Mouse (Mus musculus) MEL (cell line): Measurements from ENCODE around the gene Krt13. TPM values are rescaled to one million over a fixed set of nuclear protein-coding genes. Genes with fewer than 3 reads are reported as not detected.

ENCODE experiments used
- DNase-seq: peaks from one replicate; pipeline ENCODE4 v3.0.0; 2011; ENCODE audit warnings: low read depth, low spot score
- H3K27ac ChIP-seq: 2 replicates; pipeline ENCODE4 v1.5.1; 2012; ENCODE audit warnings: low read depth, mild to moderate bottlenecking, control low read depth, low read length, moderate library complexity; ENCODE audit not compliant: control insufficient read depth
- H3K27me3 ChIP-seq, 2 experiments: fragments of 150-350 bp in 1 of 2; sonication (generic) in 1 of 2; 2 replicates each; pipeline ENCODE4 v1.6.1; 2012; ENCODE audit warnings: low read length in 2 of 2, mild to moderate bottlenecking in 2 of 2, improper control_type of control experiment in 1 of 2, moderate library complexity in 1 of 2; ENCODE audit not compliant: insufficient read depth in 2 of 2, control insufficient read depth in 1 of 2
- H3K36me3 ChIP-seq, 2 experiments: 2 replicates each; pipeline ENCODE4 v1.6.1; 2012 to 2014; ENCODE audit warnings: low read length in 2 of 2, improper control_type of control experiment in 1 of 2, inconsistent platforms in 1 of 2, mild to moderate bottlenecking in 1 of 2; ENCODE audit not compliant: insufficient read depth in 2 of 2, control insufficient read depth in 1 of 2
- H3K4me1 ChIP-seq, 2 experiments: fragments of 150-350 bp in 1 of 2; sonication (generic) in 1 of 2; 2 replicates each; pipeline ENCODE4 v1.6.1; 2012; ENCODE audit warnings: low read length in 2 of 2, improper control_type of control experiment in 1 of 2, mild to moderate bottlenecking in 1 of 2; ENCODE audit not compliant: insufficient read depth in 2 of 2, control insufficient read depth in 1 of 2
- H3K4me3 ChIP-seq, 2 experiments: fragments of 150-350 bp in 1 of 2; sonication (generic) in 1 of 2; 2 replicates each; pipeline ENCODE4 v1.5.1; 2012; ENCODE audit warnings: low read depth in 2 of 2, low read length in 2 of 2, mild to moderate bottlenecking in 2 of 2, moderate library complexity in 2 of 2, control low read depth in 1 of 2, improper control_type of control experiment in 1 of 2; ENCODE audit not compliant: control insufficient read depth in 1 of 2, insufficient read depth in 1 of 2
- H3K79me2 ChIP-seq: 2 replicates; pipeline ENCODE4 v1.6.1; 2012; ENCODE audit warnings: mild to moderate bottlenecking, low read length, moderate library complexity; ENCODE audit not compliant: control insufficient read depth, poor library complexity, insufficient read depth
- H3K9ac ChIP-seq: 2 replicates; pipeline ENCODE4 v1.6.1; 2012; ENCODE audit warnings: low read depth, mild to moderate bottlenecking, control low read depth, low read length, moderate library complexity; ENCODE audit not compliant: control insufficient read depth, poor library complexity, severe bottlenecking
- H3K9me3 ChIP-seq: fragments of 150-350 bp; sonication (generic); replicated peaks from 2 replicates; pipeline ENCODE4 v1.6.1; 2012; ENCODE audit warnings: mild to moderate bottlenecking, low read length, improper control_type of control experiment, moderate library complexity; ENCODE audit not compliant: insufficient read depth
- E2F4 ChIP-seq: IDR thresholded peaks from 2 replicates; pipeline ENCODE4 v1.6.1; 2011; ENCODE audit warnings: low read depth, low read length, improper control_type of control experiment, borderline replicate concordance
- ELF1 ChIP-seq: IDR thresholded peaks from 2 replicates; pipeline ENCODE4 v1.6.1; 2014; ENCODE audit warnings: low read depth, mild to moderate bottlenecking, inconsistent platforms, low read length, improper control_type of control experiment, moderate library complexity
- GABPA ChIP-seq: IDR thresholded peaks from 2 replicates; pipeline ENCODE4 v1.6.1; 2012; ENCODE audit warnings: low read depth, mild to moderate bottlenecking, inconsistent platforms, low read length, improper control_type of control experiment, moderate library complexity
- GATA1 ChIP-seq: IDR thresholded peaks from 2 replicates; pipeline ENCODE4 v1.6.1; 2011; ENCODE audit warnings: low read depth, low read length, improper control_type of control experiment
- KAT2A ChIP-seq: conservative IDR thresholded peaks from 2 replicates; pipeline ENCODE4 v1.6.1; 2012; ENCODE audit warnings: low read depth, low read length, improper control_type of control experiment, inconsistent platforms
- MAX ChIP-seq: IDR thresholded peaks from 2 replicates; pipeline ENCODE4 v1.6.1; 2011; ENCODE audit warnings: low read length, improper control_type of control experiment
- MAZ ChIP-seq: IDR thresholded peaks from 2 replicates; pipeline ENCODE4 v1.6.1; 2012; ENCODE audit warnings: low read depth, mild to moderate bottlenecking, inconsistent platforms, low read length, improper control_type of control experiment
- MEF2A ChIP-seq: IDR thresholded peaks from 2 replicates; pipeline ENCODE4 v1.6.1; 2014; ENCODE audit warnings: low read depth, mild to moderate bottlenecking, inconsistent platforms, low read length, improper control_type of control experiment; ENCODE audit not compliant: poor library complexity, insufficient replicate concordance, severe bottlenecking; ENCODE audit errors: extremely low read depth
- MYB ChIP-seq: IDR thresholded peaks from 2 replicates; pipeline ENCODE4 v1.6.1; 2011; ENCODE audit warnings: mild to moderate bottlenecking, low read depth, low read length, improper control_type of control experiment
- NELFE ChIP-seq: IDR thresholded peaks from 2 replicates; pipeline ENCODE4 v1.6.1; 2011; ENCODE audit warnings: low read depth, low read length, improper control_type of control experiment
- NRF1 ChIP-seq: IDR thresholded peaks from 2 replicates; pipeline ENCODE4 v1.6.1; 2014; ENCODE audit warnings: low read depth, mild to moderate bottlenecking, inconsistent platforms, low read length, improper control_type of control experiment, moderate library complexity; ENCODE audit not compliant: poor library complexity, insufficient read depth, severe bottlenecking
- POLR2A ChIP-seq, 2 experiments: IDR thresholded peaks; 2 replicates each; pipeline ENCODE4 v1.6.1; 2011 to 2012; ENCODE audit warnings: low read length in 2 of 2, mild to moderate bottlenecking in 2 of 2, control low read depth in 1 of 2, improper control_type of control experiment in 1 of 2, low read depth in 1 of 2, moderate library complexity in 1 of 2; ENCODE audit not compliant: control insufficient read depth in 1 of 2, insufficient read depth in 1 of 2, poor library complexity in 1 of 2
- POLR2AphosphoS2 ChIP-seq: IDR thresholded peaks from 2 replicates; pipeline ENCODE4 v1.6.1; 2011; ENCODE audit warnings: low read length, improper control_type of control experiment
- POLR2AphosphoS5 ChIP-seq: IDR thresholded peaks from 2 replicates; pipeline ENCODE4 v1.6.1; 2012; ENCODE audit warnings: low read depth, borderline replicate concordance, mild to moderate bottlenecking, inconsistent platforms, low read length, moderate library complexity, mixed read lengths
- RAD21 ChIP-seq: IDR thresholded peaks from 2 replicates; pipeline ENCODE4 v1.6.1; 2011; ENCODE audit warnings: mild to moderate bottlenecking, low read depth, low read length, improper control_type of control experiment
- RCOR1 ChIP-seq: IDR thresholded peaks from 2 replicates; pipeline ENCODE4 v1.6.1; 2012; ENCODE audit warnings: low read depth, mild to moderate bottlenecking, inconsistent platforms, low read length, improper control_type of control experiment
- TAL1 ChIP-seq: IDR thresholded peaks from 2 replicates; pipeline ENCODE4 v1.6.1; 2012; ENCODE audit warnings: mild to moderate bottlenecking, inconsistent platforms, low read length, moderate library complexity, mixed read lengths
- TCF12 ChIP-seq: IDR thresholded peaks from 2 replicates; pipeline ENCODE4 v1.6.1; 2014; ENCODE audit warnings: low read depth, mild to moderate bottlenecking, inconsistent platforms, low read length, improper control_type of control experiment, moderate library complexity
- UBTF ChIP-seq: IDR thresholded peaks from 2 replicates; pipeline ENCODE4 v1.6.1; 2012; ENCODE audit warnings: low read depth, mild to moderate bottlenecking, inconsistent platforms, low read length, improper control_type of control experiment, moderate library complexity, borderline replicate concordance; ENCODE audit not compliant: insufficient read depth
- USF2 ChIP-seq, 2 experiments: IDR thresholded peaks; 2 replicates each; pipeline ENCODE4 v1.6.1; 2011 to 2012; ENCODE audit warnings: improper control_type of control experiment in 2 of 2, low read length in 2 of 2, borderline replicate concordance in 1 of 2, inconsistent platforms in 1 of 2, low read depth in 1 of 2, mild to moderate bottlenecking in 1 of 2; ENCODE audit not compliant: insufficient read depth in 1 of 2
- polyA plus RNA-seq, 2 experiments: library from polyadenylated mRNA; stranded (reverse) in 1 of 2; unstranded in 1 of 2; fragments of >175 nt in 1 of 2; fragments of >200 nt in 1 of 2; gene quantifications; 2 replicates each; pipeline versions ENCODE4 v1.2.1 to v1.2.4; 2012; ENCODE audit warnings: low replicate concordance in 2 of 2, low read depth in 1 of 2; ENCODE audit not compliant: insufficient read length in 2 of 2, insufficient read depth in 1 of 2, missing spikeins in 1 of 2
- total RNA-seq: library from RNA; depleted of rRNA; stranded (reverse); fragments of 300-350 nt; gene quantifications from 2 replicates; pipeline ENCODE4 v1.2.3, GENCODE M21; 2012

Krt13 gene
- total and polyA plus RNA-seq, 3 experiments: not detected

- no peaks in the 10 kb centered on the region for H3K4me1 ChIP-seq
- H3K27ac ChIP-seq: no peak within 1 kb of the TSS
- H3K79me2 ChIP-seq: no peaks in the 10 kb centered on the region
- no peaks in the 10 kb centered on the region for H3K27me3 ChIP-seq
- no peaks in the 10 kb centered on the region for H3K36me3 ChIP-seq
- H3K9me3 ChIP-seq: no peaks in the 10 kb centered on the region
- H3K4me3 ChIP-seq: no peak within 1 kb of the TSS
- H3K9ac ChIP-seq: no peak within 1 kb of the TSS
- TF ChIP-seq E2F4 (no peak), RAD21 (no peak), GATA1 (no peak), MYB (no peak), POLR2AphosphoS5 (no peak), GABPA (no peak), MEF2A (no peak), NRF1 (no peak), MAZ (no peak)
- no peak for DNase-seq
Observed at GRCm38 (mm10) chr11:100096141-100096540, 25.2 kb downstream of the Krt13 start, which contains the start of gene Krt35. TSS of gene Krt35 (minus strand) at chr11:100096241.

DNA sequence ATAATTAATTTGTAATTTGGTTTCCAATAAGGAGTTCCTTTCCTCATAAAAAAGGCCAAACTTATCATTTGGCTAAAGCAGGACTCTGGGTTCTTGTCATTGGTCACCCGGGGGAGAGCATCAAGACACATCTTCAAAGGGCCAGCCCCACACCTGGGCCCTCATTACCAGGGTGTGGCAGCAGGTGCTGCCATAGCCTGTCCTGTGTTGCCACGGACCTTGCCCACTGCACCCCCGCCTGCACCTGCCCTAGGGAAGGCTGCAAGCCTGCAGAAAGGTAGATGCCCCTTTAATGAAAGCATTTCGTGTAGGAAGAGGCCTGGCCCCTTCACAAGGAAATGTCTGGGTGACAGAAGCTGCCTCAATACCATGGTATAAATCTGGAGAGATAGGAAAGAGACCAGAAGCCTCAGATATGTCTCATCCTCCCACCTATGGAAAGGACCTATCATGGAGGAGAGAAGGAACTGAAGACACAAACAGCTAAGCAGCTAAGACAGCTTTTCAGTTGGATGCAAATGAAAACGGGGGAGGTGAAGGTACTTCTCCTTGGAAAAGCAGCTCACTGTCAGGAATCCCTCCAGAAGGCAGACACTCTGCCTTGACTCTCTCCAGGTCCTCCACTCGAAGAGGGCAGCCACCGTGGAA is 32.9 kb downstream of the Krt13 start:
- no peak for DNase-seq
- Histone ChIP-seq H3K9me3 (no peaks in the 10 kb centered on the region), H3K9ac (no peak overlapping the region), H3K27ac (no peak overlapping the region), H3K79me2 (no peaks in the 10 kb centered on the region), H3K4me1 (no peaks in the 10 kb centered on the region), H3K36me3 (no peaks in the 10 kb centered on the region), H3K27me3 (no peaks in the 10 kb centered on the region), H3K4me3 (no peak overlapping the region)
- no peak for TF ChIP-seq TAL1
- TF ChIP-seq UBTF: no peak
- TF ChIP-seq MAZ: no peak
- TF ChIP-seq RCOR1: no peak
- TF ChIP-seq POLR2AphosphoS2: no peak
- TF ChIP-seq ELF1: no peak
- TF ChIP-seq NRF1: no peak
- no peak for TF ChIP-seq MAX
- TF ChIP-seq TCF12: no peak
- TF ChIP-seq USF2 (IDR thresholded peaks at IDR 0.05; ENCODE audit: borderline replicate concordance in 1 of 2, insufficient read depth in 1 of 2, low read depth in 1 of 2, low read length in 2 of 2): no peak
- TF ChIP-seq POLR2A (IDR thresholded peaks at IDR 0.05; ENCODE audit: control insufficient read depth in 1 of 2, insufficient read depth in 1 of 2, low read depth in 1 of 2, low read length in 2 of 2, poor library complexity in 1 of 2): no peak
- no peak for TF ChIP-seq GATA1
- TF ChIP-seq KAT2A: no peak
- no peak for TF ChIP-seq NELFE
